Mouse (Mus musculus) heart, embryonic 13.5 days (tissue): ENCODE data around the gene Fscn3. TPM values are rescaled to one million over a fixed set of nuclear protein-coding genes. Genes with fewer than 3 reads are reported as not detected.

Source experiments
- polyA plus RNA-seq: library from polyadenylated mRNA; unstranded; fragments of >200 nt; fragmentation: Nextera tagmentation; extraction: Ambion mirVana; gene quantifications from 2 replicates; pipeline ENCODE4 v1.2.1, GENCODE M21; 2015

Fscn3 gene
- polyA plus RNA-seq, 1 experiment from 2014 or later: not detected

Other genes starting within 250 kb of the Fscn3 start
- gene Zfp800, start 29.8 kb upstream of the Fscn3 start, polyA plus RNA-seq: 10.3 and 12.6 TPM in 2 replicates
- gene Arf5, start 4.2 kb upstream of the Fscn3 start, polyA plus RNA-seq: 231 and 250 TPM in 2 replicates
- 5.4 TPM in 2 replicates for gene Gcc1, start 601 bp downstream of the Fscn3 start, polyA plus RNA-seq
- not detected in 2 replicates for gene Pax4, start 21.6 kb downstream of the Fscn3 start, polyA plus RNA-seq
- gene Snd1, start 47.4 kb downstream of the Fscn3 start, polyA plus RNA-seq: 78.5 and 79.6 TPM in 2 replicates